In the genomic region with DNA sequence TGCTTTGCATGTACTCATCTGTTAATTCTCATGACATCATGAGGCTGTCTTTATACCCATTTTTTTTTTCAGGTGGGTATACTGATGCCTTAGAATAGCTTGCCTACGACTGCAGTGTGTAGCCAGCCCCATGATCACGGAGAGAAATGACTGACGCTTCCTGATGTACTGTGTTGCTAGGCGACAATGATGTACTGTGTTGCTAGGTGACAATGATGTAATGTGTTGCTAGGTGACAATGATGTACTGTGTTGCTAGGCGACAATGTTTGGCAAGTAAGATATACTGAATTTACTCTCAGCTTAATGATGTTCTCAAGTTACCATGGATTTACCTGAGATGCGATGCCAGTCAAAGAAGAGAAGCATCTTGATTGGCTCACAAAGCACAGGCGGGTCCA, we compare ENCODE assay signal across 10 mouse cellular contexts. TPM values are rescaled to one million over a fixed set of nuclear protein-coding genes. Genes with fewer than 3 reads are reported as not detected.
DNase-seq lines count a peak whose midpoint lies in the region; ATAC-seq and TF ChIP-seq lines count a peak whose summit lies in the region.
"Had no signal": no experiment of that assay in that cellular context is flagged by ENCODE, and none has a peak within 500 bp of the region (broad histone marks: within the 10 kb centered on the region; RNA-seq: fewer than 3 reads in every experiment).

Gzmk (minus strand) TSS at position 98 of the 400 bp plus-strand sequence.

- no peaks in the 10 kb centered on the region for H3K27me3 ChIP-seq in hindbrain, postnatal 0 days (ENCODE audit: insufficient read depth, low read length)
- no peaks in the 10 kb centered on the region for H3K27me3 ChIP-seq in midbrain, postnatal 0 days (ENCODE audit: insufficient read depth, low read length)
- no peaks in the 10 kb centered on the region for H3K27me3 ChIP-seq in liver, postnatal 0 days (ENCODE audit: insufficient read depth, low read length)

- TF ChIP-seq EP300 in liver, postnatal 0 days (IDR thresholded peaks at IDR 0.05; ENCODE audit: low read depth): no peak

- WGBS in hindbrain, postnatal 0 days: 26% methylated on average over 7 of the region's 7 CpGs
- WGBS in midbrain, postnatal 0 days: 33% methylated on average over 7 of the region's 7 CpGs
- 56% methylated on average over 7 of the region's 7 CpGs for WGBS in liver, postnatal 0 days (ENCODE audit: insufficient replicate concordance)

- peaks cover 4% of the 10 kb centered on the region for H3K4me1 ChIP-seq in hindbrain, postnatal 0 days (ENCODE audit: insufficient read depth, low read length)
- no peaks in the 10 kb centered on the region for H3K4me1 ChIP-seq in midbrain, postnatal 0 days (ENCODE audit: insufficient read depth, low read length)
- no peaks in the 10 kb centered on the region for H3K4me1 ChIP-seq in liver, postnatal 0 days (ENCODE audit: insufficient read depth)

- no peaks in the 10 kb centered on the region for H3K36me3 ChIP-seq in hindbrain, postnatal 0 days (ENCODE audit: insufficient read depth, low read length)
- no peaks in the 10 kb centered on the region for H3K36me3 ChIP-seq in midbrain, postnatal 0 days (ENCODE audit: insufficient read depth, low read length)
- H3K36me3 ChIP-seq in liver, postnatal 0 days (replicated peaks; ENCODE audit: insufficient read depth, low read length): no peaks in the 10 kb centered on the region

- no peak within 1 kb of the TSS for H3K4me2 ChIP-seq in hindbrain, postnatal 0 days (ENCODE audit: low read depth, low read length)
- H3K4me2 ChIP-seq in midbrain, postnatal 0 days (ENCODE audit: low read depth, low read length, poor library complexity, severe bottlenecking): no peak within 1 kb of the TSS
- no peak within 1 kb of the TSS for H3K4me2 ChIP-seq in liver, postnatal 0 days (ENCODE audit: low read depth, low read length)

- TF ChIP-seq CTCF in hindbrain, postnatal 0 days (IDR thresholded peaks at IDR 0.05; ENCODE audit: low read depth): no peak
- TF ChIP-seq CTCF in midbrain, postnatal 0 days (IDR thresholded peaks at IDR 0.05): no peak
- TF ChIP-seq CTCF in liver, postnatal 0 days (IDR thresholded peaks at IDR 0.05; ENCODE audit: low read depth): no peak
- no peak for TF ChIP-seq CTCF in gastrocnemius, adult 2 months (IDR thresholded peaks at IDR 0.05)

- peak; percentile 11 for DNase-seq in ES-CJ7 (ENCODE audit: low read depth, low spot score)
- DNase-seq in embryo, embryonic 11.5 days (ENCODE audit: low read depth, low spot score): peak; percentile 23
- DNase-seq in hindbrain, postnatal 0 days (ENCODE audit: low spot score): peak; percentile 86
- peak; percentile 89 for DNase-seq in midbrain, postnatal 0 days (ENCODE audit: low spot score)
- no peak for DNase-seq in liver, postnatal 0 days
- no peak for DNase-seq in gastrocnemius, adult 2 months
- no peak for DNase-seq in cerebellum, adult 9-10 months
- no peak for DNase-seq in kidney, postnatal 14 days

- intact Hi-C loops in gastrocnemius, adult 2 months (cut with DNase I): no loop called here

- no peak within 1 kb of the TSS for H3K27ac ChIP-seq in hindbrain, postnatal 0 days
- H3K27ac ChIP-seq in midbrain, postnatal 0 days (ENCODE audit: low read depth, low read length): 0 out of 2 replicates have a peak within 1 kb of the TSS, but pooled peaks have one; percentile 2
- no peak within 1 kb of the TSS for H3K27ac ChIP-seq in liver, postnatal 0 days (ENCODE audit: low read depth)
- H3K27ac ChIP-seq in gastrocnemius, adult 2 months: no peak within 1 kb of the TSS

- no peaks in the 10 kb centered on the region for H3K9me3 ChIP-seq in hindbrain, postnatal 0 days (ENCODE audit: low read length)
- H3K9me3 ChIP-seq in midbrain, postnatal 0 days (ENCODE audit: low read length): no peaks in the 10 kb centered on the region
- H3K9me3 ChIP-seq in liver, postnatal 0 days (ENCODE audit: low read length): no peaks in the 10 kb centered on the region

- H3K9ac ChIP-seq in hindbrain, postnatal 0 days (replicated peaks; ENCODE audit: low read length): no peak within 1 kb of the TSS
- H3K9ac ChIP-seq in midbrain, postnatal 0 days (replicated peaks; ENCODE audit: low read length, poor library complexity, severe bottlenecking): no peak within 1 kb of the TSS
- H3K9ac ChIP-seq in liver, postnatal 0 days (replicated peaks): no peak within 1 kb of the TSS

- peak; percentile 98 for ATAC-seq in hindbrain, postnatal 0 days
- ATAC-seq in midbrain, postnatal 0 days (ENCODE audit: low FRiP score): peak; percentile 94
- no peak for ATAC-seq in liver, postnatal 0 days

- no peak within 1 kb of the TSS for H3K4me3 ChIP-seq in hindbrain, postnatal 0 days (ENCODE audit: low read length)
- H3K4me3 ChIP-seq in midbrain, postnatal 0 days (ENCODE audit: low read depth, low read length): no peak within 1 kb of the TSS
- H3K4me3 ChIP-seq in liver, postnatal 0 days (ENCODE audit: low read depth, low read length): no peak within 1 kb of the TSS
- H3K4me3 ChIP-seq in gastrocnemius, adult 2 months: no peak within 1 kb of the TSS
- H3K4me3 ChIP-seq: erythroblast, embryonic 14.5 days; myocyte had no signal

RNA-seq across cellular contexts. Expression of gene Gzmk, which starts in this region (rescaled TPM):
- not detected in 2 replicates for total RNA-seq in hindbrain, postnatal 0 days (2014; rRNA removed)
- polyA plus RNA-seq in hindbrain, postnatal 0 days (2015; fragmentation: Nextera tagmentation; extraction: Ambion mirVana): 0.14 TPM in 1 of 2 replicates, not detected in the other
- not detected in 2 replicates for total RNA-seq in midbrain, postnatal 0 days (2014; rRNA removed)
- 0.17 TPM in 1 of 2 replicates, not detected in the other for polyA plus RNA-seq in midbrain, postnatal 0 days (2015; fragmentation: Nextera tagmentation; extraction: Ambion mirVana)
- not detected in 2 replicates for polyA plus RNA-seq in liver, postnatal 0 days (2015; fragmentation: Nextera tagmentation; extraction: Ambion mirVana)
- not detected for total RNA-seq in gastrocnemius, adult 2 months (2021)
- polyA plus RNA-seq: erythroblast, embryonic 14.5 days; myocyte had no signal

Comparison
In these comparisons a context has a peak if more than half of its experiments do, and no peak if none do; other contexts are left out.
1. Peak in DNase-seq and ATAC-seq in hindbrain, postnatal 0 days; RNA of the gene not detected or under 1 TPM.
2. Peak in DNase-seq, ATAC-seq and H3K27ac ChIP-seq in midbrain, postnatal 0 days; RNA of the gene not detected or under 1 TPM.
3. DNase-seq: peak in ES-CJ7 (single experiment) and embryo, embryonic 11.5 days (single experiment); none in liver, postnatal 0 days (single experiment), gastrocnemius, adult 2 months (single experiment), cerebellum, adult 9-10 months (single experiment) and kidney, postnatal 14 days (single experiment).